24 mouse cellular contexts compared by ENCODE assay signal in the genomic region with DNA sequence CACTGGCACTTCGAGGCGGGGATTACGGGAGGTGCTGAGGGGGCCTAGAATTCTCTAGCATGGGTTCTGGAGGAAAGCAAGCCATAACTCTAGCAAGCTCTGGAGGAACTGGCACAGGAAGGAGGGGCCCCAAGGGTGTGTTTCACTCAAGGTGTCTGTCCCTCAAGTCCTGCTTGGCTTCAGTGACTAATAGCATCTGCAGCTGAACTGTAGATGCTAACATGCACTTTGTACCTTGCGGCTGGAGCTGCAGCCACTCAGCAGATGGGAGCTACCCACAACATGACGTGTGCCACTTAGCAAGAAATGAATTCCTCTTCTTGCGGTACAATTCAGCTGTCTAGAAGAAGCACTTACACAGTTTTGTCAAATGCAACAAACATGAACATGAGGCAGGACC. TPM values are rescaled to one million over a fixed set of nuclear protein-coding genes. Genes with fewer than 3 reads are reported as not detected.
A peak's percentile ranks its signal among the peaks of the same experiment; 100 is the strongest.
DNase-seq lines count a peak whose midpoint lies in the region; ATAC-seq and TF ChIP-seq lines count a peak whose summit lies in the region.
"Had no signal": no experiment of that assay in that cellular context is flagged by ENCODE, and none has a peak within 500 bp of the region (broad histone marks: within the 10 kb centered on the region; RNA-seq: fewer than 3 reads in every experiment).

No protein-coding gene starts in this region.

- H3K4me1 ChIP-seq in embryonic fibroblast, embryonic 13.5 days (ENCODE audit: control insufficient read depth, insufficient read depth, low read length) = peaks cover 10% of the 10 kb centered on the region
- 0 out of 2 replicates have a peak, but pooled peaks cover 3% of the 10 kb centered on the region for H3K4me1 ChIP-seq in intestine, postnatal 0 days (replicated peaks; ENCODE audit: control insufficient read depth, insufficient read depth, low read length)
- H3K4me1 ChIP-seq in thymus, adult 2 months (replicated peaks; ENCODE audit: control insufficient read depth, insufficient read depth, low read length) = no peaks in the 10 kb centered on the region
- H3K4me1 ChIP-seq: embryonic facial prominence, embryonic 15.5 days; forebrain, embryonic 15.5 days; heart, embryonic 15.5 days; hindbrain, embryonic 10.5 days had no signal

- peak overlapping the region; percentile 59 for H3K27ac ChIP-seq in embryonic fibroblast, embryonic 13.5 days (ENCODE audit: insufficient read depth, low read length)
- H3K27ac ChIP-seq in intestine, postnatal 0 days (ENCODE audit: low read depth, low read length) = peak overlapping the region; percentile 82
- H3K27ac ChIP-seq in thymus, adult 2 months (ENCODE audit: control insufficient read depth, insufficient read depth, low read length) = no peak overlapping the region
- H3K27ac ChIP-seq: embryonic facial prominence, embryonic 15.5 days; forebrain, embryonic 15.5 days; heart, adult 2 months; heart, embryonic 15.5 days; hindbrain, embryonic 10.5 days; hindbrain, embryonic 14.5 days had no signal

- H3K36me3 ChIP-seq in intestine, postnatal 0 days (ENCODE audit: control insufficient read depth, insufficient read depth) = 0 out of 2 replicates have a peak, but pooled peaks cover 9% of the 10 kb centered on the region
- H3K36me3 ChIP-seq in thymus, adult 2 months (ENCODE audit: control insufficient read depth, insufficient read depth, low read length) = no peaks in the 10 kb centered on the region
- H3K36me3 ChIP-seq: embryonic facial prominence, embryonic 15.5 days; forebrain, embryonic 15.5 days; G1E; heart, embryonic 15.5 days; hindbrain, embryonic 10.5 days had no signal

- peak; percentile 41 for ATAC-seq in frontal cortex, adult (ENCODE audit: low TSS enrichment)
- peak; percentile 98 for ATAC-seq in intestine, postnatal 0 days
- no peak for ATAC-seq in megakaryocyte, adult 5-6 weeks (ENCODE audit: poor library complexity, severe bottlenecking)
- ATAC-seq: forebrain, embryonic 15.5 days had no signal

- H3K27me3 ChIP-seq in intestine, postnatal 0 days (replicated peaks; ENCODE audit: control insufficient read depth, insufficient read depth, low read length) = no peaks in the 10 kb centered on the region
- no peaks in the 10 kb centered on the region for H3K27me3 ChIP-seq in thymus, adult 2 months (ENCODE audit: control insufficient read depth, insufficient read depth, low read length)
- H3K27me3 ChIP-seq: embryonic facial prominence, embryonic 15.5 days; forebrain, embryonic 15.5 days; heart, embryonic 15.5 days had no signal

- TF ChIP-seq CTCF in embryonic fibroblast, embryonic 13.5 days (IDR thresholded peaks at IDR 0.05; ENCODE audit: borderline replicate concordance, insufficient read depth, low read length) = no peak
- no peak for TF ChIP-seq CTCF in intestine, postnatal 0 days (IDR thresholded peaks at IDR 0.05; ENCODE audit: low read depth)
- no peak for TF ChIP-seq CTCF in thymus, adult 2 months (IDR thresholded peaks at IDR 0.05; ENCODE audit: borderline replicate concordance, control insufficient read depth, extremely low read depth, insufficient read depth, low read length, poor library complexity)

- H3K9ac ChIP-seq in intestine, postnatal 0 days (ENCODE audit: low read depth, low read length) = no peak overlapping the region
- H3K9ac ChIP-seq: embryonic facial prominence, embryonic 15.5 days; forebrain, embryonic 15.5 days; heart, embryonic 15.5 days; hindbrain, embryonic 14.5 days had no signal

- 57% methylated on average over 6 of the region's 6 CpGs for WGBS in intestine, postnatal 0 days
- 93% methylated on average over 6 of the region's 6 CpGs for WGBS in thymus, adult 2 months

- no peak overlapping the region for H3K4me2 ChIP-seq in intestine, postnatal 0 days (replicated peaks; ENCODE audit: low read depth)
- H3K4me2 ChIP-seq: embryonic facial prominence, embryonic 15.5 days; forebrain, embryonic 15.5 days; heart, embryonic 11.5 days; heart, embryonic 15.5 days; hindbrain, embryonic 14.5 days had no signal

- TF ChIP-seq POLR2A in embryonic fibroblast, embryonic 13.5 days (IDR thresholded peaks at IDR 0.05; ENCODE audit: low read depth, low read length) = no peak
- TF ChIP-seq POLR2A in thymus, adult 2 months (IDR thresholded peaks at IDR 0.05; ENCODE audit: control insufficient read depth, extremely low read depth, insufficient read depth, low read length, poor library complexity) = no peak

- no peak overlapping the region for H3K4me3 ChIP-seq in embryonic fibroblast, embryonic 13.5 days (ENCODE audit: insufficient read depth, low read length)
- H3K4me3 ChIP-seq in intestine, postnatal 0 days (ENCODE audit: low read depth, low read length) = no peak overlapping the region
- no peak overlapping the region for H3K4me3 ChIP-seq in thymus, adult 2 months (ENCODE audit: control insufficient read depth, insufficient read depth, low read length)
- H3K4me3 ChIP-seq: embryonic facial prominence, embryonic 15.5 days; forebrain, embryonic 15.5 days; heart, adult 2 months; heart, embryonic 15.5 days; hindbrain, embryonic 10.5 days had no signal

- H3K9me3 ChIP-seq in intestine, postnatal 0 days (ENCODE audit: control insufficient read depth) = no peaks in the 10 kb centered on the region
- H3K9me3 ChIP-seq: embryonic facial prominence, embryonic 15.5 days; forebrain, embryonic 15.5 days; G1E; heart, embryonic 15.5 days; hindbrain, embryonic 10.5 days had no signal

- no peak for DNase-seq in frontal cortex, postnatal 14 days (ENCODE audit: low spot score in 2 of 2)
- DNase-seq in lung, postnatal 14 days = no peak
- DNase-seq in thymus, adult 2 months = no peak
- DNase-seq: adrenal gland, adult 8-10 months; adrenal gland, postnatal 36 days; cerebellum, adult 11 months; cerebellum, adult 8-10 months; cerebellum, postnatal 14 days; embryo, embryonic 11 days; heart, adult 2 months; heart, postnatal 14 days had no signal

RNA-seq across cellular contexts. Expression of gene Rassf6, which starts 18.7 kb away (rescaled TPM):
- polyA plus RNA-seq in embryonic fibroblast, embryonic 13.5 days (2011; ENCODE audit: insufficient read length, low read depth, missing spikeins) = 4.6 and 6.7 TPM in 2 replicates
- polyA plus RNA-seq in intestine, postnatal 0 days (2015; fragmentation: Nextera tagmentation; extraction: Ambion mirVana) = 28.7 and 30.7 TPM in 2 replicates
- total RNA-seq in megakaryocyte, adult 5-6 weeks (2015) = not detected in 2 replicates
- total RNA-seq in megakaryocyte, adult 5-6 weeks (2017) = not detected in 2 replicates
- polyA plus RNA-seq in thymus, adult 2 months (2012; rRNA removed) = 1.1 and 2.0 TPM in 2 replicates
- total RNA-seq: common myeloid progenitor, adult 5-6 weeks; G1E; gastrocnemius, adult 8-10 months; heart, adult 2 months; heart, postnatal 14 days had no signal
- polyA plus RNA-seq: G1E had no signal
